Mouse (Mus musculus): ENCODE results near the gene Llcfc1.

Gene Llcfc1

DNA sequence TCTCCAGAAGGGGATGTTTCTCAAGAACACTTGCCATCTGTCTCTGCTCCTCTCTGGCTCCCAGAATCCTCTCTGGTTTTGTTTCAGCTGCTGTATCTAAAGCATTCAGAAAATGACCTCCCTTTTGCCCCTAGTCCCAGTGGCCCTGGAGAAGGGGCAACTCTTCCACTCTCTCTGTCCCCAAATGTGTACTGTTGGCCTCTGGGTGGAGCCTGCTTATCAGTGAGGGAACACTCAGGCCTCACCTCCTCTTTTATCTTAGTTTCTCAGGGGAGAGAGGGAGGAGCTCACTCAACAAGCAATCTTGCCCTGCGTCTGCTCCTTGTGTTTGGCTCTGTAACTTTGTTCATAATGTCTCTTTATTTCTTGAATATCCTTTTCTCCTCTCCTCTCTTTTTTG is 19.9 kb downstream of the Llcfc1 start, which contains the start of gene Kel:
Gene Kel (minus strand): TSS at position 217 of the 400 bp plus-strand sequence.
- no peak for DNase-seq (ENCODE audit: low spot score in 2 of 2)

DNA sequence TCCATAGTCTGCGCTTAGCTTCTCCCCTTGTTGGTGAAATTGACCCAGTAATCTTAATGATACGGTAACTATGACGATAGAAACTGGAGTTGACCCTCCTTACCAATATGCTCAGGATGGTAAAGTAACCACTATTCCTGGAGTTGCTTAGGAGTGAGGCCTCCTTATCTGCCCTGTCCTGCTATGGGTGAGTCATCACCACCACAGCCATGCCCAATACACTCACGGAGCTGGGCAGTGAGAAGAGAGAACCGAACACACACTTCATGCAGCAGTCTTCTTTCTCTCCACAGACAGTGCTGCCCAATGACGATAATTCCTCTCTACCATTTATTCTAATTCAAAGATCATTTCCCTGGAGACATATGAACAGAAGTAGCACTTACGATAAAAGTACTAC is 22.0 kb downstream of the Llcfc1 start:
- DNase-seq (ENCODE audit: low spot score in 2 of 2), result no peak

DNA sequence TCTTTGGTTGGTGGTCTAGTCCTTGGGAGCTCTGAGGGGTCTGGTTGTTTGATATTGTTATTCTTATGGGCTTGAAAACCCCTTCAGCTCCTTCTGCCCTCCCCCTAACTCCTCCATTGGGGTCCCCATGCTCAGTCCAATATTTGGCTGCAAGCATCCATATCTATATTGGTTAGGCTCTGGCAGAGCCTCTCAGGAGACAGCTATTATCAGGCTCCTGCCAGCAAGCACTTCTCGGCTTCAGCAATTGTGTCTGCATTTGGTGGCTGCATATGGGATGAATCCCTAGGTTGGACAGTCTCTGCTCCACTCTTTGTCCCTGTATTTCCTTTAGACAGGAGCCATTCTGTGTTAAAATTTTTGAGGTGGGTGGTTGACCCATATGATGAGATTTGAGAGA is 26.1 kb downstream of the Llcfc1 start:
- DNase-seq (ENCODE audit: low spot score in 2 of 2), result no peak

- no peak for DNase-seq (ENCODE audit: low spot score in 2 of 2)
These were observed 37.2 kb downstream of the Llcfc1 start for GRCm38 (mm10) chr6:41721430-41721829.

GRCm38 (mm10) chr6:41727989-41728609 is 43.9 kb downstream of the Llcfc1 start:
- DNase-seq (ENCODE audit: low spot score in 2 of 2), result no peak

DNA sequence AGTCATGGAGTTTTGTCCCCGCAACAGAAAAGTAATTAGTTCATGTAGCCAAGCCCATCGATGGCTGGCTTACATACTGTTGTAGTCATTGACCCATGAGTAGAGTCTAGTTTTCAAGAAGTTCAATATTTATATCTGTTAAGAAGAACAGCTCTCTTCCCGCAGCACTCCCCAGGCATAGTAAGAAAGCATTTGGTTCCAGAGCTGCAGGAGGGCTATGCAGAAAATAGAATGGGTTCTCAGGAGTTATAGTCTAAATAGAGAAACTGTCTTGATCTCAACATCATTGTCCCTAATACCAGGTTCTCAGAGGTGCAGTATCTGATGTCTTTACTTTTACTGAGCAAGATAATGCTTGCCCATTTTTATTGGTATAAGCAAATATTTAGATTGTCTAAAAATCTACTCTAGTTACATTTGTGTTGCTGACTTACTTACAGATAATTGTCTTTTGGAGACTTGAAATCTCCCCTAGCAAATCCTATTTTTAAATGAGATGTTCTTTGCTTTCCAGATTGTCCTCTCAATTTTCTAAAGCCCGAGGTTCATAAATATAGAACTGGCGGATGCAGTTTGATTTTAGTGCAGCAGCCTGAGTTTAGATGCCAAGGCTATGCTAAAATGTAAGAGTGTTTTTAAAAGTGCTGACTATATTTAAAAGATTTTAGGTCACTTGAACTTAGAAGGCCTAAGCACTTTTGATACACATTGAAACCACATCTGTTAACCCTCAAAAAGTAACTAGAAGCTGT is 50.7 kb downstream of the Llcfc1 start:
- no peak for DNase-seq (ENCODE audit: low spot score in 2 of 2)
